Mouse (Mus musculus): ENCODE measurements at regions not wholly inside any gene's neighbourhood (a gene's known extent, or its start where the extent isn't known, plus 50 kb on each side); places are given as distances from the start of the nearest gene placed in this dataset.

DNA sequence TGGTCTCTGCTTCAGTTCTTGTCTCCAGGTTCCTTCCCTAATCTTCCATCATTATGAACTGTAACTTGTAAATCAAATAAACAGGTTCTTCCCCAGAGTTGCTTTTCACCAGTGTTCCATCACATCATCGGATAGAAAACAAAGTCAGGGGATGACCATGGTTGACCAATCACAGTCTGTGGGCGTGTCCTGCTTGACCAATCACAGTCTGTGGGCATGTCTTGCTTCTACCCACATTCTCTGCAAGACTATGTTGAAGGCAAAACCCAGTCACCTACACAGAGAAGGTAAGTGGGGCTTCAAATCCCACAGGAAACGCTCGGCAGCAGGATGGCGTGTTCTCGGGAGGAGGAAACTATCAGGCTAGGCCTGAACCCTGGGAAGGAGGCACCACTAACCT is 82.9 kb upstream of the Hs6st1 start:
- Histone ChIP-seq H3K9me3 (ENCODE audit: low read length) (peaks cover 7% of the 10 kb centered on the region; the same call in 1 of the 2 replicates), H3K27ac (ENCODE audit: low read depth, low read length) (no peak overlapping the region), H3K27me3 (ENCODE audit: insufficient read depth, low read length) (no peaks in the 10 kb centered on the region), H3K9ac (no peak overlapping the region), H3K36me3 (ENCODE audit: insufficient read depth) (no peaks in the 10 kb centered on the region), H3K4me1 (ENCODE audit: insufficient read depth) (no peaks in the 10 kb centered on the region), H3K4me2 (ENCODE audit: low read depth) (no peak overlapping the region), H3K4me3 (ENCODE audit: low read depth, low read length) (no peak overlapping the region)
- ATAC-seq (no peak), DNase-seq (no peak)
- TF ChIP-seq CTCF (IDR thresholded peaks at IDR 0.05; ENCODE audit: low read depth) = no peak
- WGBS = 95% methylated on average over 6 of the region's 6 CpGs

DNA sequence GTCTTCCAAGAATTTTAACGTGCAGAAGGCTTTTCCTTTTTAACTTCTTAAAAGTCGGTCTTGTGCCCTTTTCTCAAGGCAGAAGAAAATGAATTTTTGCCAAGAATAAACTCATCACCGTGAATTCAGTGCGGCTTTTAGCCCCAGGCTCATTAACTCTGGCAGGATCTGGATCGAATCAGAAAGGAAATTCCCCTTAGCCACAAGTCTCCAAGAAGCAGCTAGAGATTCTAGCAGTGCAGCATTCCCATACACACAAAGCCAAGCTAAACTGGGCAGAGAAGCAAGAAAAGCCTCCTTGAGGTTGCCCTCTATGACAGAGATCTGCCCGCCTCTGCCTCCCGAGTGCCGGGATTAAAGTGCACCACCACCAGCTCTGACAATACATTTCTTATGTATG is 81.5 kb upstream of the Hs6st1 start:
- Histone ChIP-seq H3K9me3 (ENCODE audit: low read length) (peaks cover 12% of the 10 kb centered on the region; the same call in 1 of the 2 replicates), H3K4me2 (ENCODE audit: low read depth) (no peak overlapping the region), H3K27me3 (ENCODE audit: insufficient read depth, low read length) (no peaks in the 10 kb centered on the region), H3K27ac (ENCODE audit: low read depth, low read length) (no peak overlapping the region), H3K4me3 (ENCODE audit: low read depth, low read length) (no peak overlapping the region), H3K36me3 (ENCODE audit: insufficient read depth) (no peaks in the 10 kb centered on the region), H3K4me1 (ENCODE audit: insufficient read depth) (no peaks in the 10 kb centered on the region), H3K9ac (no peak overlapping the region)
- no peak for TF ChIP-seq CTCF (IDR thresholded peaks at IDR 0.05; ENCODE audit: low read depth)
- ATAC-seq = no peak
- DNase-seq = no peak
- WGBS = 83% methylated on average over 8 of the region's 8 CpGs

DNA sequence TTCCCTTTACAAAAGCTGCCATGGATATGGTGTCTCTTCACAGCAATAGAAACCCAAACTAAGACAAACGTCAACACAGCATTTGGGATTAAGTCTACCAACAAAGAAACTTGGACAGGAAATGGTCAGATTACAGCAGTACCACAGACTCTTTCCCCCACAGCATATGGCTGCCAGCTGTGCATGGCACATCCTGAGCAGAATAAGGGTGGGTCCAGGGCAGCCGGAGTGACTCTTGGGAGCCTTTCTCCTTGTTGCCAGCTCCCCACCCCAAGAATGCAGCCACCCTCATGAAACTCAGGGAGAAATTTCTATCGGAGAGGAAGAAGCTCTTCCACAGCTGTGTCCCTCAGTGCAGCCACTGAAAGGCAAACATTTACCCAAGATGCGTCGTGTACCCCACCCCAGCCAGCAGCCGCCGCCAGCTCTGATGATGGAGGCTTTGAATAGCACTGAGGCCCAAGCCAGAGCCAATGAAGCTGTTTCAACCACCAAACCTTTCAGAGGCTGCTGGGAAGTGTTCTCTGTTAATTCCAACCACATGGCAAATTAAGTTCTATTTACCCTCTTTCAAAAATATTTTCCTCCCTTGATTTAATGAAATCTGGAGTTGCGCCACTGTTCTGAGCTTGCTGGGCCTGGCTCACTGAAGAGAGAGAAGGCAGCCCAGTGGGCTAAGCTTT is 75.8 kb upstream of the Hs6st1 start:
- DNase-seq (no peak), ATAC-seq (no peak)
- no peaks in the 10 kb centered on the region for H3K27me3 ChIP-seq (ENCODE audit: insufficient read depth, low read length)
- TF ChIP-seq CTCF (IDR thresholded peaks at IDR 0.05; ENCODE audit: low read depth) = no peak
- H3K27ac ChIP-seq (ENCODE audit: low read depth, low read length) = no peak overlapping the region
- peaks cover 12% of the 10 kb centered on the region; the same call in 1 of the 2 replicates for H3K9me3 ChIP-seq (ENCODE audit: low read length)
- no peaks in the 10 kb centered on the region for H3K4me1 ChIP-seq (ENCODE audit: insufficient read depth)
- H3K9ac ChIP-seq = no peak overlapping the region
- 76% methylated on average over 8 of the region's 8 CpGs for WGBS
- H3K36me3 ChIP-seq (ENCODE audit: insufficient read depth) = no peaks in the 10 kb centered on the region
- no peak overlapping the region for H3K4me3 ChIP-seq (ENCODE audit: low read depth, low read length)
- H3K4me2 ChIP-seq (ENCODE audit: low read depth) = no peak overlapping the region

DNA sequence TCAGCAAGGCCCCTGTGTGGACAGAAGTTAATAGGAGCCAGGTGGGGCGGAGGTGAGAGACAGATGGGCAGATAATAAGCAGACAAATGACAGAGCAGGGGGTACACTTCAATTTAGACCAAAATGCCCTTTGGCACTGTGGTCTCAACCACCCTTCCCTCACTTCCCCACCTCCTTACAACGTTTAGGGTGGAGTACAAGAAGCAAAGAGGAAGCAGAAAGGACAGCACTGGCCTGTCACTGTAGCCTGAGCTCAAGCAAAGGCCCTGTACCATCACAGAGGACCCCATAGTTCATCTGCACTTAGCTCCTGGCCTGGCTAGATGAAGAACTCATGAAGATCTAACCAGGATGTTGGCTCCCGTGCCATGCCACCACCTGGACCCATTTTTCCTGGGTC is 75.3 kb upstream of the Hs6st1 start:
- Histone ChIP-seq H3K27ac (ENCODE audit: low read depth, low read length) (no peak overlapping the region), H3K4me2 (ENCODE audit: low read depth) (no peak overlapping the region), H3K9me3 (ENCODE audit: low read length) (peaks cover 12% of the 10 kb centered on the region; the same call in 1 of the 2 replicates), H3K27me3 (ENCODE audit: insufficient read depth, low read length) (no peaks in the 10 kb centered on the region), H3K9ac (no peak overlapping the region), H3K4me3 (ENCODE audit: low read depth, low read length) (no peak overlapping the region), H3K36me3 (ENCODE audit: insufficient read depth) (no peaks in the 10 kb centered on the region), H3K4me1 (ENCODE audit: insufficient read depth) (no peaks in the 10 kb centered on the region)
- DNase-seq = no peak
- WGBS = 71% methylated on average over 3 of the region's 3 CpGs
- ATAC-seq = no peak
- TF ChIP-seq CTCF (IDR thresholded peaks at IDR 0.05; ENCODE audit: low read depth) = no peak

- DNase-seq = no peak
- H3K36me3 ChIP-seq (ENCODE audit: insufficient read depth) = no peaks in the 10 kb centered on the region
- no peak for ATAC-seq
- no peaks in the 10 kb centered on the region for H3K4me1 ChIP-seq (ENCODE audit: insufficient read depth)
- H3K4me2 ChIP-seq (ENCODE audit: low read depth) = no peak overlapping the region
- H3K27me3 ChIP-seq (ENCODE audit: insufficient read depth, low read length) = no peaks in the 10 kb centered on the region
- TF ChIP-seq CTCF (IDR thresholded peaks at IDR 0.05; ENCODE audit: low read depth) = no peak
- no peak overlapping the region for H3K27ac ChIP-seq (ENCODE audit: low read depth, low read length)
- WGBS = 71% methylated on average over 6 of the region's 6 CpGs
- no peak overlapping the region for H3K4me3 ChIP-seq (ENCODE audit: low read depth, low read length)
- H3K9me3 ChIP-seq (ENCODE audit: low read length) = 0 out of 2 replicates have a peak, but pooled peaks cover 2% of the 10 kb centered on the region
- no peak overlapping the region for H3K9ac ChIP-seq
Observed at GRCm38 (mm10) chr1:35995691-35996090, 72.5 kb upstream of the Hs6st1 start.

GRCm38 (mm10) chr1:36001319-36001718 is 66.9 kb upstream of the Hs6st1 start:
- no peaks in the 10 kb centered on the region for H3K4me1 ChIP-seq (ENCODE audit: insufficient read depth)
- no peaks in the 10 kb centered on the region for H3K27me3 ChIP-seq (ENCODE audit: insufficient read depth, low read length)
- no peaks in the 10 kb centered on the region for H3K9me3 ChIP-seq (ENCODE audit: low read length)
- no peaks in the 10 kb centered on the region for H3K36me3 ChIP-seq (ENCODE audit: insufficient read depth)
- no peak overlapping the region for H3K4me2 ChIP-seq (ENCODE audit: low read depth)
- TF ChIP-seq CTCF (IDR thresholded peaks at IDR 0.05; ENCODE audit: low read depth) = no peak
- no peak overlapping the region for H3K27ac ChIP-seq (ENCODE audit: low read depth, low read length)
- no peak overlapping the region for H3K9ac ChIP-seq
- ATAC-seq = no peak
- no peak overlapping the region for H3K4me3 ChIP-seq (ENCODE audit: low read depth, low read length)
- WGBS = 95% methylated on average over 5 of the region's 5 CpGs
- no peak for DNase-seq

- 92% methylated on average over 1 of the region's 1 CpGs for WGBS
Observed at GRCm38 (mm10) chr1:36001821-36002220, 66.4 kb upstream of the Hs6st1 start.

More at GRCm38 (mm10) chr1:36001821-36002220, 66.4 kb upstream of the Hs6st1 start:
- H3K27ac ChIP-seq (ENCODE audit: low read depth, low read length) = no peak overlapping the region
- no peaks in the 10 kb centered on the region for H3K27me3 ChIP-seq (ENCODE audit: insufficient read depth, low read length)
- DNase-seq = no peak
- H3K9ac ChIP-seq = no peak overlapping the region
- H3K4me2 ChIP-seq (ENCODE audit: low read depth) = no peak overlapping the region
- H3K4me1 ChIP-seq (ENCODE audit: insufficient read depth) = no peaks in the 10 kb centered on the region
- no peak for TF ChIP-seq CTCF (IDR thresholded peaks at IDR 0.05; ENCODE audit: low read depth)
- no peak overlapping the region for H3K4me3 ChIP-seq (ENCODE audit: low read depth, low read length)
- H3K36me3 ChIP-seq (ENCODE audit: insufficient read depth) = no peaks in the 10 kb centered on the region
- no peak for ATAC-seq
- no peaks in the 10 kb centered on the region for H3K9me3 ChIP-seq (ENCODE audit: low read length)
